Mouse (Mus musculus): Measurements from ENCODE around the gene Cnn3. TPM values are rescaled to one million over a fixed set of nuclear protein-coding genes. Genes with fewer than 3 reads are reported as not detected.

Cnn3 gene
- total RNA-seq, 2 experiments from 2014 or later, result 15.2 to 21.6 TPM

- no peak for DNase-seq (ENCODE audit: low spot score)
Measured at GRCm38 (mm10) chr3:121483266-121484161, 57.2 kb downstream of the Cnn3 start.

DNA sequence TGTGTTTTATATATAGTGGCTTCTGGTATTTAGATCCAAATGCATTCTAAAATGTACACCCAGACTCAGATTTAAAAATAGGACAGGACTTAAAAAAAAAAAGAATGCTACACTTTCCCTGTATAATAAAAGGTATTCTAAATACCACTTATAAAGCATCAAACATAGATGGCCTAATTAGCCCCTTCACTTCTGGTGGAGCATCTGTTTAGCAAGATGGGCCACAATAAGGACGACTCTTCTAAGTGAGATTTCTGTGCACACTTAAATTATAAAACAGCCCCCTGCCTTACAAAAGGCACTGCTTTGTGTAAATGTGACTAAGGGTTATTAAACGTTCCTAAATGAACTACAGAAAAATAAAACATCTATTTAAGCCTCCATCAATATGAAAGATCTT, 58.9 kb downstream of the Cnn3 start:
- DNase-seq (ENCODE audit: low spot score), result no peak

DNA sequence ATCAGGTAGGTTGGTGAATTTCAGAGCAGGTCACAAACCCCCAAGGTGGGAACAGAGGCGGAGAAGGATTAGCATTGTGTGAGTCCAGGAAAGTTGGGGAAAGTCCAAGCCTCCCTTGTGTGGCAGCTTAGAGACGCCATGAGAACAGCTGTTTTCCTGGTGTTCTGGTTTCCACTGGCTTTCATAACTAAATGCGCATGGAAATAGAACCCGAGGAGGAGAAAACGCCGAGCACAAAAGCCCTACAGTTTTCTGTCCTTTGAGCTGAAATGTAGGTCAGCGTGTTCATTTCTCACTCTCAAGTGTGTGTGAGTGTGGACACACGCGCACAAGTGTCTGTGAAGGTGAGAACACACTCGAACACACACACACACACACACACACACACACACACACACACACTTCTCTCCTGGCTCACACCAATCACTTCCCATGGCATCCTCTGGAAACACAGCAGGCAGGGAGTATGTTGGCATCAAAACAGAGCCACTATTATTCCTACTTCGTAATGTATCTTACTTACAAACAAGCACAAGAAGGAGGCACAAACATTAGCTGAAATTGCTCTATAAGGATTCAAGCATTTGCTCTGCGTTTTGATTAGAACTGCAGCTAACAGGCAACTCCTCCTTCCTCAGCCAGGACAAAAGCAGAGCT, 63.3 kb downstream of the Cnn3 start:
- DNase-seq (ENCODE audit: low spot score), result no peak

DNA sequence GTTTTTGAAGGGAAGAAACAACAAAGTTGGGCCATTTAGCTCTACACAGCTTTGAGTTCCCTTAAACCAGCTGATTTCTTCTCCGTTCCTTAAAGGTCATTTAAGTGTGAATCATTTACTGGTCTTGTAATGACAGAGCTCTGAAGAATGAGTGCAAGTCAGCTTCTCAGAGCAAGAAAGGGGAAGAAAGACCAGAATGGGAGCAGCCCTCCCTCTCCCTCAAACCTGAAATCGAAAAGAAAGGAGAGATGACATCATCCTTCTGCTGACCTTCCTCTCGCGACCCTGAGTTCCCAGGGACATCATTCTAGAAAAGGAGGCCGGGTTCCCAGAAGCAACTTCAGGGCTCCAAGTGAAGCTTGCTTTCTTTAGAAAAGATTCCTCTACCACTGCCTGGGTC, 64.6 kb downstream of the Cnn3 start:
- no peak for DNase-seq (ENCODE audit: low spot score)

DNA sequence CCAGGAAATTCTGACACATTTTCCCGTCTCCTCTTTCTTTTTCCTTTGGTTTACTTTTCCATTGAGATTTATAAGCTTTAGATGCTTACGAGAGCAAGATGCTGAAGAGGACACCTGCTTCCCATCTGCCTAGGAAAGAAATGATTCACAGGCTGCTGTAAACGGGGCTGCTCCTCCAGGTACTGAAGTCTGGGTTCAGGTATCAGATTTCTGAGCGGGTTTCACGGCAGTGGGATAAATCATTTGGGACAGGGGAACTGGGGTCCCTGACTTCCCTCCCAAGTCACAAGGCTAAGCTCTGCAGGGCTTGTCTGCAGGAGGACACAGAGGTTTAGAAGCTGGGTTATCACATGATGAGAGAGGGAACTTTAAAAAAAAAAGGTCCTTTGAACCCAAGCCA, 65.7 kb downstream of the Cnn3 start:
- DNase-seq (ENCODE audit: low spot score), result no peak

GRCm38 (mm10) chr3:121493997-121494421, 67.7 kb downstream of the Cnn3 start:
- no peak for DNase-seq (ENCODE audit: low spot score)

- peak; percentile 76 for DNase-seq (ENCODE audit: low spot score)
Measured at GRCm38 (mm10) chr3:121500225-121500624, 73.9 kb downstream of the Cnn3 start.

DNA sequence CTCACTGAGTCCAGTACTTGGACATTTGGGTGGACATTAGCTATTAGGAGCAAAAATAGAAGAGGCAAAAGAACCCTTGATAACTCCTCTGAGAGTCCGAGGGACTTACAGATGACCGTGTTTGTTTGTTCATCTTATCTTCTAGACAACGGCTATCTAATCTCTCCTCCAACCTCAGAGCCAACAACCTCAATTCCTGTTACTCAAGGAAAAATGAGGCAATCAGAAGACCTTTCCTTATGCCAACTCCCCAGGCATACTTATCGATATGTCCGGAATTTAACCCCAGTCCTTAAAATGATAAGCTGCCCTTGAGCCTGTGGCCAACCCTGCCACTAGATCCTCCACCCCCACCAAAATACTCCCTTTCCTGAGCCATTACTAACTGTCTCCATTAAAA, 74.4 kb downstream of the Cnn3 start:
- DNase-seq (ENCODE audit: low spot score), result no peak

DNA sequence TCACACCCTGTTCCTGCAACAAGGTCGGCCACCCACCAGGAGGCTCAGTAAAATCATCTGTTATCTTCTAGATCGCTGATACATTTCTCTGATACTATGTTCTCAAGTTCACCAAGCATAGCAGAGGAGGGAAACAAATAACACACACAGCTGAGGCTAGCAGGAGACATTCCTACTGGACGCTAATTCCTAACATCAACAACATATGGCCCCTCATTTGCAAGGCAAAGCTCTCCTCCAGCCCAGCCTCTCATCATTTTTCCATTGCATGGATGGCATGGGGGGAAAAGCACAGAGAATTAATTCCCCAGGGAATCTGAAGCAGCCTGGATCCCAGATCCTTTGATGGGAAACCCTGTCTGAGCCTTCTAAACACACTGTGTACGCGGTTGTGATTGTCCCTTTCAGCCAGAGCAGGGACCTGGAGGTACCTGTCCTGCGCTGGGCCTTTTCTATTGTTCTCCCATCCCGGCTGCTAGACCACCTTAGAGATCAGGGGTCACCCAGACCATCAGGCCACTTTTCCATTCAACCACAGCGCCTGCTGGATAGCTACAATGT, 78.7 kb downstream of the Cnn3 start:
- no peak for DNase-seq (ENCODE audit: low spot score)

DNA sequence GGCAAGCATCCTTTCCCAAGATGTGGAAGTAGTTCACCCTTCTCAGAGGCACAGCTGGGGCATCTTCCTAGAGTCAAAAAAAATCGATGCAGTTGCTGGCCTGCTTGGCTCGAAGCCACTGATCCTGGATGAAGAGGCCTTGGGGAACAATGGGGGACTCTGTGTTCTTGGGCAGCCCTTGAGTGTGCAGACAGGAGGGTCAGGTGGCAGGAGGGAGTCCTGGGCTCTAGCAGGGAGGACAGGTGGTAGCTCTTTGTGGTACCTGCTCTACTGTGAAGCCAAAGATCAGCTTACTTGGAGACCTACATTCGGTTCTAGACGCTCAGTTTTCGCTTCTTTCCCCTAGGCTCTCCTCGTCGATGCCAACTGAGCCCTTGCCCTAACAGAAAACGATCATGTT, 79.9 kb downstream of the Cnn3 start:
- no peak for DNase-seq (ENCODE audit: low spot score)

DNA sequence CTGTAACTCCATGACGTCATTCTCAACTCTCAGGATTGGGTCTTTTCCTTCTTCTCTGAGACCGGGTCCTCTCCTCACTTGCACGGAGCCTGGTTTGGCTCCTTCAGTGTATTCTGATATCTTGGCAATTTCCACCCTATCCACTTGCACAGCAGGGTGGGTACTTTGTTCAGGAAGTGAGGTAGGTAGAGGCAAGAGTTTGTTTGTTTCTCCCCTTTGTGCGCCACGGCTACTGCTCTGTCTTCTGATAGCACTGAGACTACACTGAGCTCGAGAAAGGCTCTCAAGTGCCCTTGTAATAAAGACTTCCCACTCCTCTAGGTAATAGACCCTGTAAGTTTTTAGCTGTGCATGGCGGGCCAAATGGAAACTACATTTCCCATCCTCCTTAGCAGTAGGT, 80.5 kb downstream of the Cnn3 start:
- no peak for DNase-seq (ENCODE audit: low spot score)

DNA sequence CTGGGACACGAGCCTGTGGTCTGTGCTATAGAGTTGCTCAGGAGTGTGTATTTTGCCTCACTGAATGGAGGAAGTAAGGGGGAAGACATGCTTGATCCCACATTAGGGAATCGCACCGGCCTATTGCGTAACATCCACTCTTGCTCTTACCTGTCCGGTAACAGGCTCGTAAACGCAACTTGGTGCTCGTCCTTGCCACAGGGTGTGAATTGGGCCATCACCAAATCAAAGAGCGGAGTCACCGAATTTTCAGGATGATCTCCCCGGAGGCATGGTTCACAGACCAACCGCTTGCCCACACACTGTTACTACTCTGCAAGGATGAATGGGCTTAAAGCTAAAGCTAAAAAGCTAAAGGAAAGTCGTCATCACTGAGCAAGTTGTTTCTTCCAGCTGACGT, 81.4 kb downstream of the Cnn3 start:
- DNase-seq (ENCODE audit: low spot score), result no peak

Other genes with a start within 250 kb of the Cnn3 start
- 10 to 100 TPM; 44.0 to 52.1 TPM for gene Tmem56, start 143.4 kb upstream of the Cnn3 start, total RNA-seq (2021)
- 1 to 10 TPM; 6.7 to 6.9 TPM for gene Alg14, start 134.7 kb upstream of the Cnn3 start, total RNA-seq (2021)
- not detected for gene Slc44a3, start 105.9 kb downstream of the Cnn3 start, total RNA-seq (2021)
- not detected for gene 4930432M17Rik, start 244.3 kb downstream of the Cnn3 start, total RNA-seq (2021)